Mouse (Mus musculus) small intestine, adult 2 months (tissue): Measurements from ENCODE around the gene Alg12. TPM values are rescaled to one million over a fixed set of nuclear protein-coding genes. Genes with fewer than 3 reads are reported as not detected.

Experiments used
- H3K27ac ChIP-seq: fragments of 200-500 bp; 2 replicates; pipeline ENCODE4 v1.5.1; 2012; ENCODE audit warnings: low read depth, low read length, control low read depth, inconsistent platforms; ENCODE audit not compliant: insufficient read depth
- H3K27me3 ChIP-seq: fragments of 200-500 bp; 2 replicates; pipeline ENCODE4 v1.6.1; 2012; ENCODE audit warnings: mild to moderate bottlenecking, moderate library complexity, low read length, inconsistent platforms; ENCODE audit not compliant: control insufficient read depth, insufficient read depth
- H3K36me3 ChIP-seq: fragments of 200-500 bp; 2 replicates; pipeline ENCODE4 v1.6.1; 2012; ENCODE audit warnings: mild to moderate bottlenecking, low read length, control low read depth, inconsistent platforms; ENCODE audit not compliant: control insufficient read depth, insufficient read depth
- H3K4me1 ChIP-seq: fragments of 200-500 bp; 2 replicates; pipeline ENCODE4 v1.6.1; 2012; ENCODE audit warnings: low read length, inconsistent platforms, mixed read lengths; ENCODE audit not compliant: control insufficient read depth, insufficient read depth, insufficient read length
- H3K4me3 ChIP-seq: fragments of 200-500 bp; 2 replicates; pipeline ENCODE4 v1.5.1; 2012; ENCODE audit warnings: low read depth, mild to moderate bottlenecking, control low read depth, inconsistent platforms, low read length, moderate library complexity
- CTCF ChIP-seq: fragments of 200-500 bp; IDR thresholded peaks from 2 replicates; pipeline ENCODE4 v1.5.1; 2012; ENCODE audit warnings: low read depth, mild to moderate bottlenecking, control low read depth, inconsistent platforms, low read length, moderate library complexity, mixed read lengths; ENCODE audit not compliant: insufficient replicate concordance, insufficient read length; ENCODE audit errors: extremely low read depth
- POLR2A ChIP-seq: fragments of 200-500 bp; IDR thresholded peaks from 2 replicates; pipeline ENCODE4 v1.6.1; 2012; ENCODE audit warnings: low read depth, mild to moderate bottlenecking, control low read depth, inconsistent platforms, low read length, moderate library complexity
- WGBS: fragments of 180-500 bp; shearing (Covaris S2); methylation state at CpG from one replicate; pipeline ENCODE4 v1.1.7; 2018; 5-methylcytosine and 5-hydroxymethylcytosine counted together
- polyA plus RNA-seq: library from polyadenylated mRNA; depleted of rRNA; stranded (reverse); fragments of >200 nt; gene quantifications from 2 replicates; pipeline ENCODE4 v1.2.3, GENCODE M21; 2012

The Alg12 gene
- polyA plus RNA-seq, 1 experiment: 16.4 TPM

DNA sequence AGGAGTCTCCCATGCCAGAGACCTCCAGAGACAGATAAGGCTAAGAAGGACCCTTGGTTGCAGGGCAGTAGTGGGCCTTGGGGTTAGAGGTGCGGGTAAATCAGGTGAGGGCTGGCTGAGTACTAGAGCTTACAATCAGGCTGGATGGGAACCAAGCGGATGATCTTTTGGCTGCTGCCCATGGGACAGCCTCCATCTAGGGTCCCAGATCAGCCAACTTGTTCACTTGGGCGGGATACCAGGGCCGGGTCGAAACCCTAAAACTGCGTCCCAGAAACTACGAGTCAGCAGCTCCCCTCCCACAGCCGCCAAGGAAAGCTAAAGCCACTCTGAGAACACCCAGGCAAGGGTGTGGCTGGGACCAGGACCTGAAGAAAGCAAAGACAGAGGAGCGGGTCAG, 34.0 kb upstream of the Alg12 start:
- 60% methylated on average over 9 of the region's 9 CpGs for WGBS
- H3K27ac ChIP-seq: no peak overlapping the region

DNA sequence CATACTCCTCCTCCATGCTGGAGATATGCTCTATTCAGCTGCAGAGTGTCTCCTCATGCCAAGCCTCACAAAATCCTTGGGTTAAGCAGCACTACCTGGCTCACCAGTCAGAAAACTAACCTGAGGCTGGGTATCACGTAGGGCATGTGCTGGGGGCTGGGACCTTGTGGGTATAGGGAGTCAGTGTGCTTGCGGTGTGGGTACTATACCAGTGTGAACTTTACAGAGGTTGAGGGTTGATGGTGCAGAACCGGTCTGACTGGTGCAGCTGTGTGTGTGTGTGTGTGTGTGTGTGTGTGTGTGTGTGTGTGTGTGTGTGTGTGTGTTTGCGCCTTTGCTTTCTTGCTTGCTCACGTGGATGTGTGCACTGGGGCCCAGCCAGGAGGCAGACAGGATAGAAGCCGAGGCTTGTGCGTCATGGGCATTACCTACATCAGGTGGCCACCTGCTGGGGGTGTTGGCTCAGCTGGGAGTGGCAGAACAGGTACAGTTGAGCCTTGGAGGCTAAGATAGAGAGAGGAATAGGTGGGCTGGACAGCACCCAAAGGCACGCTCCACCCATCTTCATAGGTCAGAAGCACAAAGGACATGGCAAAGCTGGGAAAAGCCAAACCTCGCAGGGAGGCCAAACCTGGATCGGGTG, 32.5 kb upstream of the Alg12 start:
- TF ChIP-seq CTCF (no peak), POLR2A (no peak)
- WGBS: 29% methylated on average over 10 of the region's 10 CpGs
- Histone ChIP-seq H3K27me3 (no peaks in the 10 kb centered on the region), H3K36me3 (no peaks in the 10 kb centered on the region), H3K4me1 (peaks cover 63% of the 10 kb centered on the region), H3K4me3 (no peak overlapping the region), H3K27ac (peak overlapping the region; percentile 70)

More for the DNA sequence above, 34.0 kb upstream of the Alg12 start:
- H3K4me3 ChIP-seq: no peak overlapping the region
- no peaks in the 10 kb centered on the region for H3K36me3 ChIP-seq
- peaks cover 63% of the 10 kb centered on the region for H3K4me1 ChIP-seq
- TF ChIP-seq POLR2A (no peak), CTCF (no peak)
- no peaks in the 10 kb centered on the region for H3K27me3 ChIP-seq

DNA sequence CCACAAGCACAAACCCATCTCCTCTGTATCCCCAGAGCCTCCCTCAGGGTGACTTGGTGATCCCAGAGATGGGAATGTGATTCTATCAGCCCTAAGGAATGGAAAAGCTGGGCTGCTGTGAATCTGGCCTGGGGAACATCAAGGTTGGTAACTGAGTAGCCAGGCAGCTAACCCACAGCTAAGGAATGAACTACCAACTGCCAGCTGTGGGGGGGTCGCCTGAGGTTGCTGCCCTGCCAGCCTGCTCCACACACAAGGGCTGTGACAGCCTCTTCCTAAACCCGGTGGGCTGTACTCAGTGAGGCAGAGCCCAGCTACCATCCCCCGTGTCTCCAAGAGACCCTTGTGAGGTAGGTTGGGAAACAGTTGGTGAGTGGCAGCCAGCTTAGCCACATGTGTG, 32.0 kb upstream of the Alg12 start:
- peak overlapping the region; percentile 70 for H3K27ac ChIP-seq
- no peaks in the 10 kb centered on the region for H3K27me3 ChIP-seq
- TF ChIP-seq CTCF: no peak
- WGBS: 18% methylated on average over 3 of the region's 3 CpGs
- H3K36me3 ChIP-seq: no peaks in the 10 kb centered on the region
- H3K4me1 ChIP-seq: peaks cover 62% of the 10 kb centered on the region
- H3K4me3 ChIP-seq: no peak overlapping the region

DNA sequence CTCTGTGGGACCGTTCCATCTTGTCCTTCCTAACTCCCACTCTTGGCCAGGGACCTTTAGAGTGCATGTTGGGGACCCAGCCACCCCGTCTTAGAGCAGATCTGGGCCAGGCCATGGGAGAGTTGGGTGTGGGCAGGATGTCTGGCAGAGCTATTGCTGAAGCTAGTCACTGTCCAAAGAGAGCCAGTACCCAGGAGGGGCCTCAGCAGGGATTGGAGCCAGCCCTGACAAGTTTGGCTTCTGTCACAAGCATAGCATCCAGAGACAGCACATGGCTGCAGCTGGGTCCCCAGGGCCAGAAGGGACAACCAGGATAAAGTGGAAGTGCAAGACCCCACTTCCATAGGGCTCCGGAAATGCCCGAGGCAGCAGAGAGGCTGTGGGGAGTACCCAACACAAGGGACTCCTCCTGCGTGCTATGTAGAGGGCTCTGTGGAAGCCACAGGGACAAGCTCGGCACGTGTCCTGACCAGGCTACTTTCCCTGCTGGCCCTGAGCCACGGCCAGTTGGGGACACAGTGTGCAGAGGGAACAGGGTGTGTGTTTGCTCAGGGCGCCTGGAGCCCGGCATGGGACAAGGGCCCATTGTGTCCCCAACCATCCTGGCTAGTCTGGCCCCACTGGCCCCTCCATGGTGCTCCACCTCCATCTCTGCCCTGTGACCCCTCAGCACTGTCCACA, 31.2 kb upstream of the Alg12 start:
- WGBS: 17% methylated on average over 10 of the region's 10 CpGs
- Histone ChIP-seq H3K4me3 (no peak overlapping the region), H3K4me1 (peaks cover 55% of the 10 kb centered on the region), H3K36me3 (no peaks in the 10 kb centered on the region), H3K27ac (peak overlapping the region; percentile 73), H3K27me3 (no peaks in the 10 kb centered on the region)
- TF ChIP-seq CTCF (no peak), POLR2A (no peak; the same call in 1 of the 2 replicates)

DNA sequence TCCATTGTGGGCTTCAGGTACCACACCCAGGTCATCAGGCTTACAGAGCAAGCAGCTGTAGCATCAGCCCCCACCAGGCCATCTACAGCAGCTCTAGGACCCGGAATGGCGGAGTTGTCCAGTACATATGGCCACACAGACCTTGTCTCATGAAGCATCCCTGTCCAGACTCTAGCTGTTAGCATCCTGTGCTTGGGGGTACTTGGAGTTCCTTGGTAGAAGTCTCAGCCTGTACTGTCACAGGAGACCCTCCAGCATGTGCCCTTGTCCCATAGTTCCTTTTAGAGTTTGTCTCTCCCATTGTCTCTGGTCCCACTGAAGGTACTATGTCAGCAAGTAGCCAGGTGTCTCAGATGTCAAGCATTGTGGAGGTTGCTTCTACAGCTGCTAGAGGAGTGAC, 30.5 kb upstream of the Alg12 start:
- H3K4me3 ChIP-seq: no peak overlapping the region
- H3K27me3 ChIP-seq: no peaks in the 10 kb centered on the region
- H3K4me1 ChIP-seq: peaks cover 48% of the 10 kb centered on the region
- WGBS: 97% methylated on average over 2 of the region's 2 CpGs
- no peaks in the 10 kb centered on the region for H3K36me3 ChIP-seq
- H3K27ac ChIP-seq: 0 out of 2 replicates have a peak overlapping the region, but pooled peaks have one; percentile 73
- TF ChIP-seq CTCF (no peak), POLR2A (no peak)

DNA sequence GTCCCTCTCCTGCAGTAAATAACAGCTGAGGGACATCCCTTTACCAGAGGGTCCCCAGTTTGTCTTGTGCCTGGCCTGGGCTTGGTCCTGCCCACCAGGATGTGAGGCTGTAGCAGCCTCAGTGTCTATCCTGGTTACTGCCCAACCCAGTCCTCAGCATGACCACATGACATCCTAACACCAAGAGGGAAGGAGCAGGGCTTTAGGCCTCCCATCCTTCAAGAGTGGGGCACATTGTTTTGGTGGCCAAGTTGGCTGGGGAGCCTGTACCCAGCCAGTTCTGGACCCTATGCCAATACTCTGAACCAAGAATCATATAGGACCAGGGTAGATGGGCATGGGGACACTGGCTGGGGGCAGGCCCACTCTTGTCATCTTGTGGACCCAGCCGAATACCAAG, 29.5 kb upstream of the Alg12 start:
- Histone ChIP-seq H3K4me1 (peaks cover 41% of the 10 kb centered on the region), H3K27ac (no peak overlapping the region), H3K4me3 (no peak overlapping the region), H3K27me3 (no peaks in the 10 kb centered on the region), H3K36me3 (no peaks in the 10 kb centered on the region)
- no peak for TF ChIP-seq CTCF
- TF ChIP-seq POLR2A: no peak
- 95% methylated on average over 1 of the region's 1 CpGs for WGBS

DNA sequence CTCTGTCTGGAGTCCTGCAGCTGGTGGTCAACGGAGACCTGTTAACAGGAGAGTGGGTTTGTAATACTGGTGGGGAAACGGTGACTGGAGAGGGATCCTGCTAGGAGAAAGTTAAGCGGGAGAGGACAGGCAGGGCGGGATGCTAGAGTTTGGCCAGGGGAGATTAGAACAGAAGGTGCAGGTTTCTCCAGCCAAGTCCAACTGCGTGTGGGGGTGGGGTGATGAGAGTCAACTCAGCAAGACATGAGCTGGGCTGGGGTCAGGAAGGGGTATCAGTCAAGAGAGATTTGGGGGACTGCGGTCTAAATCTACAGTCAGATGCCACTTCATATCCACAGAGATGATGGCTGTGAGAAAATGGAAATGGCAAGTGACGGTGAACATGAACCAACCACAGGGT, 25.8 kb upstream of the Alg12 start:
- no peaks in the 10 kb centered on the region for H3K36me3 ChIP-seq
- no peak overlapping the region for H3K4me3 ChIP-seq
- no peaks in the 10 kb centered on the region for H3K27me3 ChIP-seq
- 94% methylated on average over 7 of the region's 7 CpGs for WGBS
- H3K4me1 ChIP-seq: peaks cover 6% of the 10 kb centered on the region; the same call in 1 of the 2 replicates
- no peak for TF ChIP-seq POLR2A
- TF ChIP-seq CTCF: no peak
- H3K27ac ChIP-seq: no peak overlapping the region
